Mouse (Mus musculus) kidney, adult 2 months (tissue): ENCODE results near the gene Gpm6b. TPM values are rescaled to one million over a fixed set of nuclear protein-coding genes. Genes with fewer than 3 reads are reported as not detected.

Source experiments
- DNase-seq: peaks from one replicate; pipeline ENCODE4 v3.0.0; 2021
- H3K27ac ChIP-seq: fragments of 200-500 bp; 2 replicates; pipeline ENCODE4 v1.5.1; 2012; ENCODE audit warnings: low read depth, low read length, control low read depth, inconsistent platforms; ENCODE audit not compliant: insufficient read depth
- H3K27me3 ChIP-seq: fragments of 200-500 bp; replicated peaks from 2 replicates; pipeline ENCODE4 v1.6.1; 2012; ENCODE audit warnings: mild to moderate bottlenecking, moderate library complexity, low read length, inconsistent platforms; ENCODE audit not compliant: control insufficient read depth, insufficient read depth
- H3K36me3 ChIP-seq: fragments of 200-500 bp; 2 replicates; pipeline ENCODE4 v1.6.1; 2012; ENCODE audit warnings: mild to moderate bottlenecking, moderate library complexity, low read length, inconsistent platforms; ENCODE audit not compliant: control insufficient read depth, insufficient read depth
- H3K4me1 ChIP-seq: fragments of 200-500 bp; 2 replicates; pipeline ENCODE4 v1.6.1; 2011; ENCODE audit warnings: low read length; ENCODE audit not compliant: control insufficient read depth, insufficient read depth
- H3K4me3 ChIP-seq: fragments of 200-500 bp; 2 replicates; pipeline ENCODE4 v1.5.1; 2011; ENCODE audit warnings: mild to moderate bottlenecking, low read depth, low read length, control low read depth; ENCODE audit not compliant: insufficient read depth
- CTCF ChIP-seq: fragments of 200-500 bp; conservative IDR thresholded peaks from 2 replicates; pipeline ENCODE4 v1.5.1; 2011; ENCODE audit warnings: low read depth, mild to moderate bottlenecking, control low read depth, low read length, moderate library complexity, mixed read lengths; ENCODE audit not compliant: insufficient read depth, insufficient read length
- POLR2A ChIP-seq: fragments of 200-500 bp; IDR thresholded peaks from one replicate; pipeline ENCODE4 v1.6.1; 2011; ENCODE audit warnings: low read depth, low read length, control low read depth
- WGBS: fragments of 180-500 bp; shearing (Covaris S2); methylation state at CpG from one replicate; pipeline ENCODE4 v1.1.7; 2018; 5-methylcytosine and 5-hydroxymethylcytosine counted together
- polyA plus RNA-seq: library from polyadenylated mRNA; depleted of rRNA; stranded (reverse); fragments of >200 nt; gene quantifications from 2 replicates; pipeline ENCODE4 v1.2.3, GENCODE M21; 2012

Gene Gpm6b
- polyA plus RNA-seq, 1 experiment = 6.5 TPM

GRCm38 (mm10) chrX:166219331-166219730 lies 19.4 kb upstream of the Gpm6b start:
- WGBS = 69% methylated on average over 5 of the region's 5 CpGs
- no peak overlapping the region for H3K4me3 ChIP-seq
- H3K4me1 ChIP-seq = no peaks in the 10 kb centered on the region
- no peak for TF ChIP-seq CTCF
- no peak for TF ChIP-seq POLR2A
- H3K36me3 ChIP-seq = no peaks in the 10 kb centered on the region
- DNase-seq = no peak
- H3K27ac ChIP-seq = no peak overlapping the region
- H3K27me3 ChIP-seq = no peaks in the 10 kb centered on the region

- H3K27me3 ChIP-seq = no peaks in the 10 kb centered on the region
- DNase-seq = no peak
- H3K4me3 ChIP-seq = no peak overlapping the region
- no peaks in the 10 kb centered on the region for H3K4me1 ChIP-seq
- no peaks in the 10 kb centered on the region for H3K36me3 ChIP-seq
- 87% methylated on average over 5 of the region's 5 CpGs for WGBS
- H3K27ac ChIP-seq = no peak overlapping the region
- TF ChIP-seq POLR2A (no peak), CTCF (no peak)
Observed at GRCm38 (mm10) chrX:166226856-166227255, 11.9 kb upstream of the Gpm6b start.

GRCm38 (mm10) chrX:166229750-166230149 lies 9.0 kb upstream of the Gpm6b start:
- H3K4me3 ChIP-seq = no peak overlapping the region
- H3K36me3 ChIP-seq = no peaks in the 10 kb centered on the region
- no peaks in the 10 kb centered on the region for H3K4me1 ChIP-seq
- H3K27me3 ChIP-seq = no peaks in the 10 kb centered on the region
- 80% methylated on average over 3 of the region's 3 CpGs for WGBS
- no peak for TF ChIP-seq CTCF
- TF ChIP-seq POLR2A = no peak
- H3K27ac ChIP-seq = no peak overlapping the region
- no peak for DNase-seq

GRCm38 (mm10) chrX:166230515-166231267 lies 8.0 kb upstream of the Gpm6b start:
- DNase-seq = no peak
- 91% methylated on average over 6 of the region's 6 CpGs for WGBS
- no peak for TF ChIP-seq POLR2A
- TF ChIP-seq CTCF = no peak
- no peak overlapping the region for H3K27ac ChIP-seq
- H3K36me3 ChIP-seq = no peaks in the 10 kb centered on the region
- no peaks in the 10 kb centered on the region for H3K27me3 ChIP-seq
- no peaks in the 10 kb centered on the region for H3K4me1 ChIP-seq
- no peak overlapping the region for H3K4me3 ChIP-seq

GRCm38 (mm10) chrX:166236131-166236530 lies 2.6 kb upstream of the Gpm6b start:
- Histone ChIP-seq H3K4me3 (no peak overlapping the region), H3K4me1 (no peaks in the 10 kb centered on the region), H3K27me3 (no peaks in the 10 kb centered on the region), H3K36me3 (no peaks in the 10 kb centered on the region), H3K27ac (no peak overlapping the region)
- DNase-seq = no peak
- 54% methylated on average over 2 of the region's 2 CpGs for WGBS
- TF ChIP-seq POLR2A (no peak), CTCF (no peak)

- no peaks in the 10 kb centered on the region for H3K36me3 ChIP-seq
- peak overlapping the region; percentile 64 for H3K4me3 ChIP-seq
- no peak for TF ChIP-seq CTCF
- TF ChIP-seq POLR2A = no peak
- no peaks in the 10 kb centered on the region for H3K27me3 ChIP-seq
- no peak overlapping the region for H3K27ac ChIP-seq
- 2% methylated on average over 12 of the region's 13 CpGs for WGBS
- no peak for DNase-seq
- no peaks in the 10 kb centered on the region for H3K4me1 ChIP-seq
Observed at GRCm38 (mm10) chrX:166239520-166239919, 809 bp downstream of the Gpm6b start.

- Histone ChIP-seq H3K36me3 (no peaks in the 10 kb centered on the region), H3K27ac (no peak overlapping the region), H3K4me3 (no peak overlapping the region), H3K27me3 (no peaks in the 10 kb centered on the region), H3K4me1 (no peaks in the 10 kb centered on the region)
- no peak for DNase-seq
- TF ChIP-seq POLR2A (no peak), CTCF (no peak)
- 46% methylated on average over 7 of the region's 7 CpGs for WGBS
Observed at GRCm38 (mm10) chrX:166240751-166241150, 2.0 kb downstream of the Gpm6b start.
